In the genomic region with DNA sequence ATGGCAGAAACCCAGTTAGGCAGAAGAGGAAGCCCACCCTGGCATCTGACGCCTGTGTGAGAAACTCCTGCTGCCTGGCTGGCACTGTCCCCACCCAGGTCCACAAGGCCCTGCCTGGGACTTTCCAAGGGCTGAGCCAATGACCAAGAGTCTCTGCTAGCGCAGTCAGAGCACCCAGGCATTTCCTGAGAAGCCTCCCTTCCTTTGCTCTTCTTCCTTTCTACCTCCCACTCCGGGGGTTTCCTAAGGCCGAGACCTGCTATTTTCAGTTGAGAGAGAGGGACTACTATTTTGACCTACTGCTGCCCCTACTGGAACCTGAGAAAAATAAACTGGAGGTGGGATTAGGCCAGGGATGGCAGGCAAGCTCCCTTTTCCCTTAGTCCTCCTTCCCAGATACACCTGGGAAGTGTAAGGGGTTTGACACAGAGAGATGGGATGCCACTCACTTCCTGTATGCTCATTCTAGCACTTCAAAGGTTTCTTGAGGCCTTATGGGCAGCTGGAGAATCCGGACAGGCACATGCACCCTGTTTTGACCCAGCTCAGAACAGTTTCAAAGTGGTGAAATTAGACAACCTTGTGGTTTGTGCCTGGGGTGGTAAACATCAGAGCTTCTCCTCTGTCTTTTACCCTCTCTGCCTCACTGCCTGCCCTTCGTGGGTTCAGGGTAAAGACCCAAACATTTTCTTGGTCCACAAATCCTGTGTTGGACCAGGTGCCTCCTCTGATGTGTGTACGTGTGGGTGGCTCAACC, we compare ENCODE assay signal across 9 mouse cellular contexts. TPM values are rescaled to one million over a fixed set of nuclear protein-coding genes. Genes with fewer than 3 reads are reported as not detected.
A peak's percentile ranks its signal among the peaks of the same experiment; 100 is the strongest.
DNase-seq lines count a peak whose midpoint lies in the region; ATAC-seq lines count a peak whose summit lies in the region.
"Had no signal": no experiment of that assay in that cellular context is flagged by ENCODE, and none has a peak within 500 bp of the region (broad histone marks: within the 10 kb centered on the region; RNA-seq: fewer than 3 reads in every experiment).

No protein-coding gene starts in this region.

- no peak overlapping the region for H3K27ac ChIP-seq in neural tube, embryonic 13.5 days (replicated peaks)
- H3K27ac ChIP-seq in heart, embryonic 12.5 days (ENCODE audit: poor library complexity, severe bottlenecking) = peak overlapping the region; percentile 35; the same call in 1 of the 2 replicates
- H3K27ac ChIP-seq: embryonic facial prominence, embryonic 12.5 days had no signal

- no peak for DNase-seq in neural tube, embryonic 10.5 days (ENCODE audit: extremely low spot score, low spot score)
- DNase-seq in c-Kit-positive CD71-negative TER-119-negative erythroid progenitor cells, embryonic 14.5 days (ENCODE audit: low read depth) = peak; percentile 58
- peak; percentile 57 to 79 for DNase-seq in kidney, postnatal 25 days
- DNase-seq in right cerebral cortex, postnatal 10 days (ENCODE audit: low spot score in 2 of 2) = no peak
- DNase-seq in left cerebral cortex, postnatal 10 days (ENCODE audit: extremely low spot score in 1 of 2, low spot score in 2 of 2) = no peak

- WGBS in neural tube, embryonic 13.5 days = 38% methylated on average over 7 of the region's 7 CpGs
- 31% methylated on average over 7 of the region's 7 CpGs for WGBS in heart, embryonic 12.5 days

- no peak for ATAC-seq in neural tube, embryonic 13.5 days (ENCODE audit: low read depth)
- ATAC-seq in heart, embryonic 12.5 days (ENCODE audit: insufficient number of reproducible peaks, low FRiP score) = peak; percentile 60
- peak; percentile 80 for ATAC-seq in megakaryocyte-erythroid progenitor cell, adult 5-6 weeks (replicated peaks; ENCODE audit: low FRiP score, low TSS enrichment, poor library complexity, severe bottlenecking)

- H3K4me2 ChIP-seq in neural tube, embryonic 13.5 days = no peak overlapping the region
- peak overlapping the region; percentile 48 for H3K4me2 ChIP-seq in heart, embryonic 12.5 days
- H3K4me2 ChIP-seq: embryonic facial prominence, embryonic 12.5 days had no signal

- intact Hi-C loops in left cerebral cortex, postnatal 10 days (cut with DNase I) = no loop called here

- no peaks in the 10 kb centered on the region for H3K9me3 ChIP-seq in neural tube, embryonic 13.5 days
- H3K9me3 ChIP-seq in heart, embryonic 12.5 days (replicated peaks) = no peaks in the 10 kb centered on the region
- H3K9me3 ChIP-seq: embryonic facial prominence, embryonic 12.5 days had no signal

- H3K4me3 ChIP-seq in neural tube, embryonic 13.5 days = no peak overlapping the region
- 0 out of 2 replicates have a peak overlapping the region, but pooled peaks have one; percentile 1 for H3K4me3 ChIP-seq in heart, embryonic 12.5 days
- H3K4me3 ChIP-seq: embryonic facial prominence, embryonic 12.5 days had no signal

- no peaks in the 10 kb centered on the region for H3K36me3 ChIP-seq in neural tube, embryonic 13.5 days
- H3K36me3 ChIP-seq in heart, embryonic 12.5 days = no peaks in the 10 kb centered on the region
- H3K36me3 ChIP-seq: embryonic facial prominence, embryonic 12.5 days had no signal

- H3K27me3 ChIP-seq in neural tube, embryonic 13.5 days = no peaks in the 10 kb centered on the region
- H3K27me3 ChIP-seq in heart, embryonic 12.5 days (replicated peaks) = no peaks in the 10 kb centered on the region
- H3K27me3 ChIP-seq: embryonic facial prominence, embryonic 12.5 days had no signal

- H3K9ac ChIP-seq in neural tube, embryonic 13.5 days = 0 out of 2 replicates have a peak overlapping the region, but pooled peaks have one; percentile 41
- H3K9ac ChIP-seq in heart, embryonic 12.5 days = peak overlapping the region; percentile 51; the same call in 1 of the 2 replicates
- H3K9ac ChIP-seq: embryonic facial prominence, embryonic 12.5 days had no signal

- peaks cover 24% of the 10 kb centered on the region for H3K4me1 ChIP-seq in neural tube, embryonic 13.5 days (replicated peaks)
- H3K4me1 ChIP-seq in heart, embryonic 12.5 days (replicated peaks) = peaks cover 22% of the 10 kb centered on the region

RNA-seq across cellular contexts. Expression of a gene that starts 9.3 kb away (rescaled TPM):
- polyA plus RNA-seq in neural tube, embryonic 13.5 days (2015; fragmentation: Nextera tagmentation; extraction: Ambion mirVana) = 0.11 TPM in 1 of 2 replicates, not detected in the other
- 0.24 TPM in 1 of 2 replicates, not detected in the other for polyA plus RNA-seq in heart, embryonic 12.5 days (2016; fragmentation: Nextera tagmentation; extraction: Ambion mirVana)
- not detected in 2 replicates for total RNA-seq in megakaryocyte-erythroid progenitor cell, adult 5-6 weeks (2014; fragmentation: Nextera tagmentation)
- not detected in 2 replicates for total RNA-seq in megakaryocyte-erythroid progenitor cell, adult 5-6 weeks (2017)
- not detected for total RNA-seq in left cerebral cortex, postnatal 10 days (2021)

RNA-seq across cellular contexts. Expression of a gene that starts 13.2 kb away (rescaled TPM):
- polyA plus RNA-seq in neural tube, embryonic 13.5 days (2015; fragmentation: Nextera tagmentation; extraction: Ambion mirVana) = 107 and 114 TPM in 2 replicates
- polyA plus RNA-seq in heart, embryonic 12.5 days (2016; fragmentation: Nextera tagmentation; extraction: Ambion mirVana) = 105 and 109 TPM in 2 replicates
- 65.2 and 70.9 TPM in 2 replicates for total RNA-seq in megakaryocyte-erythroid progenitor cell, adult 5-6 weeks (2014; fragmentation: Nextera tagmentation)
- total RNA-seq in megakaryocyte-erythroid progenitor cell, adult 5-6 weeks (2017) = 106 and 151 TPM in 2 replicates
- total RNA-seq in left cerebral cortex, postnatal 10 days (2021) = 10 to 100 TPM; 75.5 to 77.2 TPM

RNA-seq across cellular contexts. Expression of a gene that starts 24.5 kb away (rescaled TPM):
- polyA plus RNA-seq in neural tube, embryonic 13.5 days (2015; fragmentation: Nextera tagmentation; extraction: Ambion mirVana) = 21.1 and 22.0 TPM in 2 replicates
- polyA plus RNA-seq in heart, embryonic 12.5 days (2016; fragmentation: Nextera tagmentation; extraction: Ambion mirVana) = 13.5 and 15.1 TPM in 2 replicates
- 22.8 and 38.7 TPM in 2 replicates for total RNA-seq in megakaryocyte-erythroid progenitor cell, adult 5-6 weeks (2014; fragmentation: Nextera tagmentation)
- total RNA-seq in megakaryocyte-erythroid progenitor cell, adult 5-6 weeks (2017) = 22.3 and 33.5 TPM in 2 replicates
- 10 to 100 TPM; 17.1 to 19.9 TPM for total RNA-seq in left cerebral cortex, postnatal 10 days (2021)

RNA-seq across cellular contexts. Expression of a gene that starts 36.5 kb away (rescaled TPM):
- 192 and 214 TPM in 2 replicates for polyA plus RNA-seq in neural tube, embryonic 13.5 days (2015; fragmentation: Nextera tagmentation; extraction: Ambion mirVana)
- polyA plus RNA-seq in heart, embryonic 12.5 days (2016; fragmentation: Nextera tagmentation; extraction: Ambion mirVana) = 89.5 and 91.9 TPM in 2 replicates
- 38.6 and 48.6 TPM in 2 replicates for total RNA-seq in megakaryocyte-erythroid progenitor cell, adult 5-6 weeks (2014; fragmentation: Nextera tagmentation)
- total RNA-seq in megakaryocyte-erythroid progenitor cell, adult 5-6 weeks (2017) = 34.9 and 38.1 TPM in 2 replicates
- total RNA-seq in left cerebral cortex, postnatal 10 days (2021) = 100 to 1,000 TPM; 320 to 333 TPM

Comparison
In these comparisons a context has a peak if more than half of its experiments do, and no peak if none do; other contexts are left out.
1. DNase-seq: peak in c-Kit-positive CD71-negative TER-119-negative erythroid progenitor cells, embryonic 14.5 days (single experiment) and kidney, postnatal 25 days (2 of 2); none in neural tube, embryonic 10.5 days (single experiment), right cerebral cortex, postnatal 10 days (0 of 2) and left cerebral cortex, postnatal 10 days (0 of 2).